Mouse (Mus musculus): ENCODE results near the gene Zscan26.

DNA sequence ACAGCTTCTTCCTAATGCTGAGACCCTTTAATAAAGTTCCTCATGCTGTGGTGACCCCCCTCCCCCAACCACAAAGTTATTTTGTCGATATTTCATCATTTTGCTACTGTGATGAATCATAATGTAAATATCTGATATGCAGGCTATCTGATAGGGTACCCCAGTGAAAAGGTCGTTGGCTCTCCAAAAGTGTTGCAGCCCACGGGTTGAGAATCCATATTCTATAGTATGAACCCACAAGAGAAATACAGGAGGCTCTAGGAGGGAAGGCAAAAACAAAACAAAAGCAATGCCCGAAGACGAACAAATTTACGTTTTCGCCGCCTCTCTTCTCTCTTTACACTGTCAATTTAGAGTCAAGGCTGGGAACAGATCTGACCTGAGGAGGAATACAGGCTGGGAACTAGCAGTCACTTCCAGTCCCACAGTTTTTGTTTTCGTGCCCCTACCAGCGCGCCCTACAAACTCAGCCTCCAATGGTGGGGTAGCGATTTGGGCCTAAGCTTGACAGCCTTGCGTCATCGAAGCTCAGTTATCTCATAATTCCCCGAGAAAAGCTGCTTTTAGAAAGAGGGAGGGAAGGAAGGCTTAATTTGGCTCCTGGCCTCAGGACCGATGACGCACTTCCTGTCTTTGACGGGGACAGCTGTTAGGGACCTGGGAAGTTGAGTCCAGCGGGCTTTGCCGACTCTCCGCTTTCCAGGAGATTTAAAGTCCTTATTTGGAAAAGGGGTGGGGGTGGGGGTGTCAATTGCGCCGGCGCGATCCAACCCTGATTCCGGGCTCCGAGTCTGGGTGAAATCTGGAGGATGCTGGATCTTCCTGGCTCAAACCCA, 45.3 kb downstream of the Zscan26 start:
- TF ChIP-seq CTCF (IDR thresholded peaks at IDR 0.05; ENCODE audit: control insufficient read depth, insufficient read depth, insufficient read length) = no peak
- no peak for TF ChIP-seq MYOG (IDR thresholded peaks at IDR 0.05; ENCODE audit: control insufficient read depth, extremely low read depth, insufficient read length)
- TF ChIP-seq FOSL1 (IDR thresholded peaks at IDR 0.05; ENCODE audit: insufficient read depth, low read length, poor library complexity, severe bottlenecking) = no peak
- no peak for TF ChIP-seq USF1 (IDR thresholded peaks at IDR 0.05; ENCODE audit: low read depth)

All from C2C12 (cell line).